Mouse (Mus musculus) R1 (cell line): ENCODE measurements around the gene Sult2b1.

Source experiments
- DNase-seq: peaks from one replicate; pipeline ENCODE4 v3.0.0-alpha.2; 2018; ENCODE audit warnings: low read depth, low spot score

Gene Sult2b1

GRCm38 (mm10) chr7:45725713-45726112 lies 58.8 kb downstream of the Sult2b1 start, which contains the start of gene Spaca4:
Gene Spaca4 (minus strand): TSS chr7:45725813.
- no peak for DNase-seq

GRCm38 (mm10) chr7:45725151-45725550 lies 59.3 kb downstream of the Sult2b1 start:
- no peak for DNase-seq

GRCm38 (mm10) chr7:45723781-45724180 lies 60.7 kb downstream of the Sult2b1 start:
- no peak for DNase-seq

GRCm38 (mm10) chr7:45723301-45723700 lies 61.2 kb downstream of the Sult2b1 start:
- DNase-seq = no peak

GRCm38 (mm10) chr7:45722348-45722713 lies 62.1 kb downstream of the Sult2b1 start:
- no peak for DNase-seq

- DNase-seq = no peak
Observed at GRCm38 (mm10) chr7:45721642-45722347, 62.7 kb downstream of the Sult2b1 start.

GRCm38 (mm10) chr7:45721234-45721571 lies 63.3 kb downstream of the Sult2b1 start:
- DNase-seq = no peak

GRCm38 (mm10) chr7:45720413-45721233 lies 63.8 kb downstream of the Sult2b1 start, which contains the start of gene Fam83e:
Gene Fam83e (plus strand): TSS chr7:45721212.
- peak; percentile 85 for DNase-seq

GRCm38 (mm10) chr7:45719738-45720412 lies 64.6 kb downstream of the Sult2b1 start:
- no peak for DNase-seq

- no peak for DNase-seq
Observed at GRCm38 (mm10) chr7:45719180-45719579, 65.3 kb downstream of the Sult2b1 start.

GRCm38 (mm10) chr7:45718331-45718730 lies 66.1 kb downstream of the Sult2b1 start:
- no peak for DNase-seq

- DNase-seq = peak; percentile 99
Observed at GRCm38 (mm10) chr7:45717918-45718297, 66.6 kb downstream of the Sult2b1 start, which contains the start of gene Sphk2. Gene Sphk2 (minus strand): TSS chr7:45718002.

GRCm38 (mm10) chr7:45716952-45717917 lies 67.2 kb downstream of the Sult2b1 start:
- no peak for DNase-seq

GRCm38 (mm10) chr7:45716460-45716857 lies 68.0 kb downstream of the Sult2b1 start:
- no peak for DNase-seq

- DNase-seq = no peak
Observed at GRCm38 (mm10) chr7:45715741-45716459, 68.6 kb downstream of the Sult2b1 start.

GRCm38 (mm10) chr7:45715090-45715708 lies 69.3 kb downstream of the Sult2b1 start, which contains the start of gene Rpl18:
Gene Rpl18 (plus strand): TSS chr7:45715457.
- DNase-seq = peak; percentile 99

- DNase-seq = peak; percentile 86
Observed at GRCm38 (mm10) chr7:45714630-45715089, 69.8 kb downstream of the Sult2b1 start.

GRCm38 (mm10) chr7:45713881-45714520 lies 70.5 kb downstream of the Sult2b1 start:
- DNase-seq = no peak

- no peak for DNase-seq
Observed at GRCm38 (mm10) chr7:45713396-45713795, 71.1 kb downstream of the Sult2b1 start.
